Mouse (Mus musculus): ENCODE data around the gene Mylk. TPM values are rescaled to one million over a fixed set of nuclear protein-coding genes. Genes with fewer than 3 reads are reported as not detected.

The Mylk gene
- polyA plus RNA-seq, 1 experiment from 2014 or later, result 144 TPM

- no peaks in the 10 kb centered on the region for H3K9me3 ChIP-seq (ENCODE audit: control insufficient read depth, low read length)
- ATAC-seq (ENCODE audit: low read depth), result peak; percentile 82
- peaks cover 46% of the 10 kb centered on the region for H3K4me1 ChIP-seq (replicated peaks; ENCODE audit: control insufficient read depth, insufficient read depth, low read length)
- no peaks in the 10 kb centered on the region for H3K27me3 ChIP-seq (ENCODE audit: control insufficient read depth, insufficient read depth, low read depth, low read length)
- H3K4me2 ChIP-seq (ENCODE audit: low read depth, low read length), result peak overlapping the region; percentile 64
- peak overlapping the region; percentile 94 for H3K27ac ChIP-seq (ENCODE audit: low read length)
- no peaks in the 10 kb centered on the region for H3K36me3 ChIP-seq (ENCODE audit: control insufficient read depth, insufficient read depth, low read length)
- peak overlapping the region; percentile 73 for H3K9ac ChIP-seq (ENCODE audit: low read length)
- peak overlapping the region; percentile 56 for H3K4me3 ChIP-seq (ENCODE audit: low read length)
- WGBS, result 31% methylated on average over 10 of the region's 10 CpGs
Observed at GRCm38 (mm10) chr16:34921319-34921718, 176.3 kb downstream of the Mylk start.

GRCm38 (mm10) chr16:34923630-34924029, 178.6 kb downstream of the Mylk start:
- Histone ChIP-seq H3K36me3 (ENCODE audit: control insufficient read depth, insufficient read depth, low read length) (no peaks in the 10 kb centered on the region), H3K27ac (ENCODE audit: low read length) (peak overlapping the region; percentile 91), H3K4me2 (ENCODE audit: low read depth, low read length) (peak overlapping the region; percentile 64), H3K27me3 (ENCODE audit: control insufficient read depth, insufficient read depth, low read depth, low read length) (no peaks in the 10 kb centered on the region), H3K4me3 (ENCODE audit: low read length) (peak overlapping the region; percentile 56), H3K9ac (ENCODE audit: low read length) (peak overlapping the region; percentile 73), H3K9me3 (ENCODE audit: control insufficient read depth, low read length) (no peaks in the 10 kb centered on the region), H3K4me1 (replicated peaks; ENCODE audit: control insufficient read depth, insufficient read depth, low read length) (peaks cover 58% of the 10 kb centered on the region)
- no peak for ATAC-seq (ENCODE audit: low read depth)
- 29% methylated on average over 9 of the region's 9 CpGs for WGBS

- Histone ChIP-seq H3K27ac (ENCODE audit: low read length) (peak overlapping the region; percentile 91), H3K27me3 (ENCODE audit: control insufficient read depth, insufficient read depth, low read depth, low read length) (no peaks in the 10 kb centered on the region), H3K4me2 (ENCODE audit: low read depth, low read length) (peak overlapping the region; percentile 64), H3K9me3 (ENCODE audit: control insufficient read depth, low read length) (no peaks in the 10 kb centered on the region), H3K4me1 (replicated peaks; ENCODE audit: control insufficient read depth, insufficient read depth, low read length) (peaks cover 58% of the 10 kb centered on the region), H3K4me3 (ENCODE audit: low read length) (peak overlapping the region; percentile 56), H3K36me3 (ENCODE audit: control insufficient read depth, insufficient read depth, low read length) (no peaks in the 10 kb centered on the region), H3K9ac (ENCODE audit: low read length) (peak overlapping the region; percentile 73)
- no peak for ATAC-seq (ENCODE audit: low read depth)
- 46% methylated on average over 5 of the region's 5 CpGs for WGBS
Observed at GRCm38 (mm10) chr16:34924324-34924723, 179.3 kb downstream of the Mylk start.

- Histone ChIP-seq H3K9ac (ENCODE audit: low read length) (peak overlapping the region; percentile 73), H3K4me2 (ENCODE audit: low read depth, low read length) (peak overlapping the region; percentile 64), H3K9me3 (ENCODE audit: control insufficient read depth, low read length) (no peaks in the 10 kb centered on the region), H3K4me1 (replicated peaks; ENCODE audit: control insufficient read depth, insufficient read depth, low read length) (peaks cover 60% of the 10 kb centered on the region), H3K36me3 (ENCODE audit: control insufficient read depth, insufficient read depth, low read length) (no peaks in the 10 kb centered on the region), H3K4me3 (ENCODE audit: low read length) (peak overlapping the region; percentile 56), H3K27me3 (ENCODE audit: control insufficient read depth, insufficient read depth, low read depth, low read length) (no peaks in the 10 kb centered on the region), H3K27ac (ENCODE audit: low read length) (peak overlapping the region; percentile 91)
- WGBS, result 18% methylated on average over 6 of the region's 6 CpGs
- ATAC-seq (ENCODE audit: low read depth), result peak; percentile 45
Observed at GRCm38 (mm10) chr16:34924937-34925618, 180.1 kb downstream of the Mylk start.

GRCm38 (mm10) chr16:34926531-34927435, 181.8 kb downstream of the Mylk start:
- H3K27me3 ChIP-seq (ENCODE audit: control insufficient read depth, insufficient read depth, low read depth, low read length), result no peaks in the 10 kb centered on the region
- H3K9me3 ChIP-seq (ENCODE audit: control insufficient read depth, low read length), result no peaks in the 10 kb centered on the region
- H3K4me3 ChIP-seq (ENCODE audit: low read length), result peak overlapping the region; percentile 56; the same call in 1 of the 2 replicates
- H3K4me2 ChIP-seq (ENCODE audit: low read depth, low read length), result peak overlapping the region; percentile 64
- ATAC-seq (ENCODE audit: low read depth), result peak; percentile 44
- 46% methylated on average over 9 of the region's 9 CpGs for WGBS
- peak overlapping the region; percentile 79 for H3K27ac ChIP-seq (ENCODE audit: low read length)
- peak overlapping the region; percentile 29 for H3K9ac ChIP-seq (ENCODE audit: low read length)
- H3K4me1 ChIP-seq (replicated peaks; ENCODE audit: control insufficient read depth, insufficient read depth, low read length), result peaks cover 64% of the 10 kb centered on the region
- no peaks in the 10 kb centered on the region for H3K36me3 ChIP-seq (ENCODE audit: control insufficient read depth, insufficient read depth, low read length)

GRCm38 (mm10) chr16:34929686-34930085, 184.7 kb downstream of the Mylk start:
- WGBS, result 41% methylated on average over 8 of the region's 8 CpGs
- no peaks in the 10 kb centered on the region for H3K9me3 ChIP-seq (ENCODE audit: control insufficient read depth, low read length)
- no peaks in the 10 kb centered on the region for H3K27me3 ChIP-seq (ENCODE audit: control insufficient read depth, insufficient read depth, low read depth, low read length)
- H3K27ac ChIP-seq (ENCODE audit: low read length), result peak overlapping the region; percentile 72
- no peaks in the 10 kb centered on the region; the same call in 1 of the 2 replicates for H3K36me3 ChIP-seq (ENCODE audit: control insufficient read depth, insufficient read depth, low read length)
- peaks cover 65% of the 10 kb centered on the region for H3K4me1 ChIP-seq (replicated peaks; ENCODE audit: control insufficient read depth, insufficient read depth, low read length)
- H3K4me2 ChIP-seq (ENCODE audit: low read depth, low read length), result no peak overlapping the region
- H3K4me3 ChIP-seq (ENCODE audit: low read length), result no peak overlapping the region
- no peak overlapping the region for H3K9ac ChIP-seq (ENCODE audit: low read length)
- ATAC-seq (ENCODE audit: low read depth), result no peak

- peak overlapping the region; percentile 28; the same call in 1 of the 2 replicates for H3K4me2 ChIP-seq (ENCODE audit: low read depth, low read length)
Observed at GRCm38 (mm10) chr16:34930110-34930509, 185.1 kb downstream of the Mylk start.

GRCm38 (mm10) chr16:34931306-34931705, 186.3 kb downstream of the Mylk start:
- Histone ChIP-seq H3K4me2 (ENCODE audit: low read depth, low read length) (no peak overlapping the region), H3K27me3 (ENCODE audit: control insufficient read depth, insufficient read depth, low read depth, low read length) (no peaks in the 10 kb centered on the region), H3K4me3 (ENCODE audit: low read length) (no peak overlapping the region), H3K27ac (ENCODE audit: low read length) (no peak overlapping the region; the same call in 1 of the 2 replicates), H3K36me3 (ENCODE audit: control insufficient read depth, insufficient read depth, low read length) (no peaks in the 10 kb centered on the region; the same call in 1 of the 2 replicates), H3K9me3 (ENCODE audit: control insufficient read depth, low read length) (no peaks in the 10 kb centered on the region), H3K4me1 (replicated peaks; ENCODE audit: control insufficient read depth, insufficient read depth, low read length) (peaks cover 61% of the 10 kb centered on the region), H3K9ac (ENCODE audit: low read length) (no peak overlapping the region)
- WGBS, result 42% methylated on average over 2 of the region's 2 CpGs
- ATAC-seq (ENCODE audit: low read depth), result no peak

More at GRCm38 (mm10) chr16:34930110-34930509, 185.1 kb downstream of the Mylk start:
- Histone ChIP-seq H3K9ac (ENCODE audit: low read length) (peak overlapping the region; percentile 29), H3K4me3 (ENCODE audit: low read length) (no peak overlapping the region), H3K27ac (ENCODE audit: low read length) (peak overlapping the region; percentile 72), H3K9me3 (ENCODE audit: control insufficient read depth, low read length) (no peaks in the 10 kb centered on the region), H3K27me3 (ENCODE audit: control insufficient read depth, insufficient read depth, low read depth, low read length) (no peaks in the 10 kb centered on the region), H3K4me1 (replicated peaks; ENCODE audit: control insufficient read depth, insufficient read depth, low read length) (peaks cover 63% of the 10 kb centered on the region), H3K36me3 (ENCODE audit: control insufficient read depth, insufficient read depth, low read length) (no peaks in the 10 kb centered on the region; the same call in 1 of the 2 replicates)
- WGBS, result 38% methylated on average over 7 of the region's 7 CpGs
- peak; percentile 46; the same call in 1 of the 2 replicates for ATAC-seq (ENCODE audit: low read depth)

- no peak for ATAC-seq (ENCODE audit: low read depth)
- H3K27me3 ChIP-seq (ENCODE audit: control insufficient read depth, insufficient read depth, low read depth, low read length), result no peaks in the 10 kb centered on the region
- no peak overlapping the region for H3K4me3 ChIP-seq (ENCODE audit: low read length)
- no peak overlapping the region for H3K4me2 ChIP-seq (ENCODE audit: low read depth, low read length)
- no peak overlapping the region for H3K9ac ChIP-seq (ENCODE audit: low read length)
- 55% methylated on average over 4 of the region's 4 CpGs for WGBS
- no peaks in the 10 kb centered on the region; the same call in 1 of the 2 replicates for H3K36me3 ChIP-seq (ENCODE audit: control insufficient read depth, insufficient read depth, low read length)
- no peaks in the 10 kb centered on the region for H3K9me3 ChIP-seq (ENCODE audit: control insufficient read depth, low read length)
- no peak overlapping the region for H3K27ac ChIP-seq (ENCODE audit: low read length)
- H3K4me1 ChIP-seq (replicated peaks; ENCODE audit: control insufficient read depth, insufficient read depth, low read length), result peaks cover 68% of the 10 kb centered on the region
Observed at GRCm38 (mm10) chr16:34933173-34933572, 188.2 kb downstream of the Mylk start.

Measured in lung, embryonic 16.5 days (tissue).